16 mouse cellular contexts compared by ENCODE assay signal in the genomic region with DNA sequence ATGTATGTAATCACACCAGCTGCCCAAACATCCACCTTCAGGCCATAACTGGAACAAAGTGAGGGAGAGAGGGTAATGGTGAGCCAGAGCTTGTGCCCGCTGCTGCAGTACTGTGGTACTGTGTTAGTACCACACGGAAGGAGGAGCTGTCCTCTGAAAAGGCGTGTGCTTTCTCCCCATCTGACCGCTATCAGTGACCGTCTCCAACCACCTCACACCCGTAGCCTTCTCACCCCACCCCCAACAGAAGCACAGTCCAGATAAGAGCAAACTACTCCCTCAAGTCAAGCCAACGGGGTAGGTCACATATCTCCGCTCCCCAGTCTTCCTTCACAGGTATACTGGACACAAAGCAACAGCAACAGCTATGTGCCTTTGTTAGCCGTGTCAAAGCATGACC.
DNase-seq lines count a peak whose midpoint lies in the region; ATAC-seq lines count a peak whose summit lies in the region.
"Had no signal": no experiment of that assay in that cellular context is flagged by ENCODE, and none has a peak within 500 bp of the region (broad histone marks: within the 10 kb centered on the region; RNA-seq: fewer than 3 reads in every experiment).

No protein-coding gene starts in this region.

- peak overlapping the region; percentile 70 for H3K27ac ChIP-seq in heart, embryonic 11.5 days (ENCODE audit: low read depth, low read length)
- H3K27ac ChIP-seq: midbrain, embryonic 13.5 days; neural tube, embryonic 13.5 days had no signal

- H3K4me2 ChIP-seq in heart, embryonic 11.5 days: peak overlapping the region; percentile 34
- H3K4me2 ChIP-seq: midbrain, embryonic 13.5 days; neural tube, embryonic 13.5 days had no signal

- peaks cover 1% of the 10 kb centered on the region for H3K4me1 ChIP-seq in heart, embryonic 11.5 days (ENCODE audit: control insufficient read depth, insufficient read depth, low read length)

- H3K27me3 ChIP-seq in heart, embryonic 11.5 days (ENCODE audit: control insufficient read depth, insufficient read depth, low read length): no peaks in the 10 kb centered on the region
- H3K27me3 ChIP-seq: midbrain, embryonic 13.5 days; neural tube, embryonic 13.5 days had no signal

- 51% methylated on average over 9 of the region's 9 CpGs for WGBS in heart, embryonic 11.5 days (ENCODE audit: insufficient replicate concordance)

- no peak overlapping the region for H3K9ac ChIP-seq in heart, embryonic 11.5 days (ENCODE audit: low read depth, low read length)
- H3K9ac ChIP-seq: midbrain, embryonic 13.5 days; neural tube, embryonic 13.5 days had no signal

- no peaks in the 10 kb centered on the region for H3K9me3 ChIP-seq in heart, embryonic 11.5 days (replicated peaks; ENCODE audit: control insufficient read depth, low read length)
- H3K9me3 ChIP-seq: midbrain, embryonic 13.5 days; neural tube, embryonic 13.5 days had no signal

- peak; percentile 96 for ATAC-seq in heart, embryonic 11.5 days (replicated peaks; ENCODE audit: insufficient number of reproducible peaks, low FRiP score, low TSS enrichment)
- peak; percentile 89 for ATAC-seq in erythroid progenitor cell, adult 5-6 weeks (replicated peaks; ENCODE audit: low FRiP score, poor library complexity, severe bottlenecking)
- peak; percentile 93 for ATAC-seq in megakaryocyte progenitor cell, adult 5-6 weeks (replicated peaks; ENCODE audit: poor library complexity)
- ATAC-seq: midbrain, embryonic 13.5 days had no signal

- no peak for DNase-seq in heart, adult 9 months (ENCODE audit: low spot score in 2 of 2)
- peak; percentile 80 for DNase-seq in MEL-GATA-1-ER (ENCODE audit: extremely low read depth, low read depth)
- no peak for DNase-seq in cerebellum, postnatal 36 days
- no peak for DNase-seq in T-cell, adult 2 months (ENCODE audit: low spot score)
- DNase-seq in left cerebral cortex, adult 8-10 months (ENCODE audit: low spot score in 2 of 2): no peak
- DNase-seq: adrenal gland, adult 8-10 months; B cell, adult 2 months; cerebellum, adult 2 months; kidney, adult 18-20 months; layer of hippocampus, adult 9-11 months; right cerebral cortex, adult 18-20 months had no signal

- H3K36me3 ChIP-seq in heart, embryonic 11.5 days (ENCODE audit: control insufficient read depth, insufficient read depth, low read length): no peaks in the 10 kb centered on the region

- H3K4me3 ChIP-seq in heart, embryonic 11.5 days (ENCODE audit: low read depth, low read length): no peak overlapping the region
- H3K4me3 ChIP-seq: midbrain, embryonic 13.5 days; neural tube, embryonic 13.5 days had no signal
